Mouse (Mus musculus) cerebellum, postnatal 25 days (tissue): ENCODE measurements around the gene Mlycd.
"Not testable (repeated sequence)": the region's sequence is repeated elsewhere in the genome, so short reads cannot be mapped to it uniquely, and the experiment has no call there.

ENCODE experiments used
- DNase-seq, 2 experiments: peaks; one replicate each; pipeline ENCODE4 v3.0.0; 2021; ENCODE audit warnings: mixed read lengths in 2 of 2

Mlycd gene

GRCm38 (mm10) chr8:119394524-119395026, at the start of gene Mlycd:
TSS of gene Mlycd (plus strand) at chr8:119394878.
- peak; percentile 94 to 97 for DNase-seq

- DNase-seq: no peak
These were observed 49.5 kb upstream of the Mlycd start for GRCm38 (mm10) chr8:119345029-119345682.

GRCm38 (mm10) chr8:119345683-119346075, 49.0 kb upstream of the Mlycd start:
- no peak for DNase-seq

- no peak for DNase-seq
These were observed 43.0 kb upstream of the Mlycd start for GRCm38 (mm10) chr8:119351647-119352046.

GRCm38 (mm10) chr8:119352977-119353658, 41.6 kb upstream of the Mlycd start:
- DNase-seq: peak; percentile 42 to 60

- no peak for DNase-seq
These were observed 41.0 kb upstream of the Mlycd start for GRCm38 (mm10) chr8:119353659-119354023.

- not testable (repeated sequence) for DNase-seq
These were observed 38.0 kb upstream of the Mlycd start for GRCm38 (mm10) chr8:119356631-119357030.

GRCm38 (mm10) chr8:119358175-119358574, 36.5 kb upstream of the Mlycd start:
- no peak for DNase-seq

- peak in 1 of 2 experiments; percentile 67 for DNase-seq
These were observed 35.8 kb upstream of the Mlycd start for GRCm38 (mm10) chr8:119358836-119359235.

GRCm38 (mm10) chr8:119360686-119361295, 33.9 kb upstream of the Mlycd start:
- DNase-seq: no peak

GRCm38 (mm10) chr8:119374716-119375115, 20.0 kb upstream of the Mlycd start:
- DNase-seq: not testable (repeated sequence)

- DNase-seq: no peak
These were observed 16.2 kb upstream of the Mlycd start for GRCm38 (mm10) chr8:119378476-119378875.

- DNase-seq: peak in 1 of 2 experiments; percentile 43
These were observed 14.1 kb upstream of the Mlycd start for GRCm38 (mm10) chr8:119380619-119381018.

GRCm38 (mm10) chr8:119384478-119384877, 10.2 kb upstream of the Mlycd start:
- DNase-seq: peak; percentile 71 to 82

GRCm38 (mm10) chr8:119385854-119386253, 8.8 kb upstream of the Mlycd start:
- DNase-seq: no peak

- no peak for DNase-seq
These were observed 7.7 kb upstream of the Mlycd start for GRCm38 (mm10) chr8:119386988-119387387.

- DNase-seq: no peak
These were observed 581 bp upstream of the Mlycd start for GRCm38 (mm10) chr8:119394097-119394496.

- no peak for DNase-seq
These were observed 633 bp downstream of the Mlycd start for GRCm38 (mm10) chr8:119395072-119395950.

- no peak for DNase-seq
These were observed 3.9 kb downstream of the Mlycd start for GRCm38 (mm10) chr8:119398558-119398957.

GRCm38 (mm10) chr8:119399255-119399654, 4.6 kb downstream of the Mlycd start:
- no peak for DNase-seq

GRCm38 (mm10) chr8:119400122-119400671, 5.5 kb downstream of the Mlycd start:
- no peak for DNase-seq

GRCm38 (mm10) chr8:119400904-119401303, 6.2 kb downstream of the Mlycd start:
- DNase-seq: no peak
